Mouse (Mus musculus) G1E (cell line): Measurements from ENCODE around the gene Castor2. TPM values are rescaled to one million over a fixed set of nuclear protein-coding genes. Genes with fewer than 3 reads are reported as not detected.

ENCODE experiments used
- ATAC-seq: 2 replicates; pipeline ENCODE4 v1.8.0; 2016; ENCODE audit warnings: mild to moderate bottlenecking; ENCODE audit not compliant: insufficient number of reproducible peaks, poor library complexity, low FRiP score, severe bottlenecking; ENCODE audit errors: extremely low read depth
- DNase-seq: peaks from one replicate; pipeline ENCODE4 v3.0.0; 2012; ENCODE audit warnings: low spot score
- H3K27me3 ChIP-seq: 2 replicates; pipeline ENCODE4 v1.6.1; 2012; ENCODE audit warnings: mild to moderate bottlenecking, low read length, inconsistent platforms; ENCODE audit not compliant: insufficient read depth
- H3K36me3 ChIP-seq: replicated peaks from 2 replicates; pipeline ENCODE3; 2012; ENCODE audit warnings: mild to moderate bottlenecking, inconsistent platforms
- H3K4me1 ChIP-seq: 2 replicates; pipeline ENCODE4 v1.6.1; 2012; ENCODE audit warnings: low read depth, low read length, inconsistent platforms, mixed read lengths; ENCODE audit not compliant: insufficient read depth
- H3K4me3 ChIP-seq: 2 replicates; pipeline ENCODE4 v1.5.1; 2012; ENCODE audit warnings: low read depth, mild to moderate bottlenecking, inconsistent platforms, low read length, moderate library complexity, mixed read lengths
- H3K9me3 ChIP-seq: replicated peaks from 2 replicates; pipeline ENCODE4 v1.6.1; 2012; ENCODE audit warnings: inconsistent platforms
- CTCF ChIP-seq: IDR thresholded peaks from 2 replicates; pipeline ENCODE4 v1.5.1; 2012; ENCODE audit warnings: low read depth, low read length, inconsistent platforms, mixed read lengths
- GATA1 ChIP-seq: IDR thresholded peaks from 2 replicates; pipeline ENCODE4 v1.6.1; 2012; ENCODE audit warnings: borderline replicate concordance, low read length, inconsistent platforms, mixed read lengths
- GATA2 ChIP-seq: IDR thresholded peaks from 2 replicates; pipeline ENCODE4 v1.6.1; 2012; ENCODE audit warnings: low read depth, low read length, inconsistent platforms, borderline replicate concordance
- POLR2AphosphoS5 ChIP-seq: IDR thresholded peaks from 2 replicates; pipeline ENCODE4 v1.6.1; 2012; ENCODE audit warnings: low read depth, low read length, inconsistent platforms; ENCODE audit not compliant: insufficient replicate concordance
- TAL1 ChIP-seq: conservative IDR thresholded peaks from 2 replicates; pipeline ENCODE4 v1.6.1; 2012; ENCODE audit warnings: low read depth, low read length, inconsistent platforms, mixed read lengths
- polyA plus RNA-seq: library from polyadenylated mRNA; stranded (reverse); fragments of >175 nt; gene quantifications from 2 replicates; pipeline ENCODE4 v1.2.3, GENCODE M21; 2012
- total RNA-seq, 2 experiments: library from RNA; stranded (forward) in 1 of 2; stranded (reverse) in 1 of 2; fragments of 200-1000 nt in 1 of 2; fragments of >200 nt in 1 of 2; fragmentation: Nextera tagmentation in 1 of 2; gene quantifications; 2 replicates each; pipeline ENCODE4 v1.2.3; 2014 to 2017

The Castor2 gene
- total and polyA plus RNA-seq, 3 experiments: 0.22 TPM; not detected in 2

- no peaks in the 10 kb centered on the region for H3K4me1 ChIP-seq
- H3K27me3 ChIP-seq: no peaks in the 10 kb centered on the region; the same call in 1 of the 2 replicates
- H3K9me3 ChIP-seq: no peaks in the 10 kb centered on the region
- H3K36me3 ChIP-seq: peaks cover 35% of the 10 kb centered on the region
- ATAC-seq (no peak), DNase-seq (no peak)
- TF ChIP-seq CTCF (no peak), POLR2AphosphoS5 (no peak), TAL1 (no peak), GATA1 (no peak), GATA2 (no peak)
- no peak overlapping the region for H3K4me3 ChIP-seq
Measured at GRCm38 (mm10) chr5:134144986-134145385, 45.5 kb downstream of the Castor2 start.

- Histone ChIP-seq H3K4me1 (no peaks in the 10 kb centered on the region), H3K36me3 (peaks cover 58% of the 10 kb centered on the region), H3K9me3 (0 out of 2 replicates have a peak, but pooled peaks cover 3% of the 10 kb centered on the region), H3K27me3 (no peaks in the 10 kb centered on the region; the same call in 1 of the 2 replicates), H3K4me3 (no peak overlapping the region)
- DNase-seq: no peak
- TF ChIP-seq GATA1: no peak
- TF ChIP-seq GATA2: no peak
- no peak for TF ChIP-seq CTCF
- TF ChIP-seq POLR2AphosphoS5: no peak
- TF ChIP-seq TAL1: no peak
- no peak for ATAC-seq
Measured at GRCm38 (mm10) chr5:134147194-134147753, 47.8 kb downstream of the Castor2 start.

- Histone ChIP-seq H3K36me3 (peaks cover 67% of the 10 kb centered on the region), H3K4me3 (no peak overlapping the region), H3K27me3 (no peaks in the 10 kb centered on the region; the same call in 1 of the 2 replicates), H3K9me3 (0 out of 2 replicates have a peak, but pooled peaks cover 3% of the 10 kb centered on the region), H3K4me1 (no peaks in the 10 kb centered on the region)
- DNase-seq (no peak), ATAC-seq (no peak)
- no peak for TF ChIP-seq CTCF
- no peak for TF ChIP-seq TAL1
- TF ChIP-seq POLR2AphosphoS5: no peak
- no peak for TF ChIP-seq GATA2
- no peak for TF ChIP-seq GATA1
Measured at GRCm38 (mm10) chr5:134148153-134148552, 48.6 kb downstream of the Castor2 start.

GRCm38 (mm10) chr5:134151895-134152294, 52.4 kb downstream of the Castor2 start:
- ATAC-seq: no peak
- TF ChIP-seq POLR2AphosphoS5: no peak
- TF ChIP-seq GATA2: no peak
- no peak for TF ChIP-seq CTCF
- no peak for TF ChIP-seq TAL1
- no peak for TF ChIP-seq GATA1
- peaks cover 97% of the 10 kb centered on the region for H3K36me3 ChIP-seq

GRCm38 (mm10) chr5:134155916-134156466, 56.5 kb downstream of the Castor2 start:
- no peak for DNase-seq
- no peak for TF ChIP-seq GATA1
- no peak for TF ChIP-seq POLR2AphosphoS5
- TF ChIP-seq CTCF: no peak
- TF ChIP-seq GATA2: no peak
- TF ChIP-seq TAL1: no peak
- Histone ChIP-seq H3K27me3 (no peaks in the 10 kb centered on the region), H3K36me3 (peaks cover 96% of the 10 kb centered on the region), H3K9me3 (no peaks in the 10 kb centered on the region), H3K4me1 (peaks cover 9% of the 10 kb centered on the region; the same call in 1 of the 2 replicates), H3K4me3 (no peak overlapping the region)
- no peak for ATAC-seq

More at GRCm38 (mm10) chr5:134151895-134152294, 52.4 kb downstream of the Castor2 start:
- Histone ChIP-seq H3K27me3 (no peaks in the 10 kb centered on the region; the same call in 1 of the 2 replicates), H3K9me3 (0 out of 2 replicates have a peak, but pooled peaks cover 3% of the 10 kb centered on the region), H3K4me1 (peaks cover 9% of the 10 kb centered on the region; the same call in 1 of the 2 replicates), H3K4me3 (no peak overlapping the region)
- no peak for DNase-seq

GRCm38 (mm10) chr5:134164688-134165087, 65.2 kb downstream of the Castor2 start:
- Histone ChIP-seq H3K9me3 (no peaks in the 10 kb centered on the region), H3K4me1 (peaks cover 9% of the 10 kb centered on the region), H3K36me3 (peaks cover 95% of the 10 kb centered on the region), H3K27me3 (no peaks in the 10 kb centered on the region), H3K4me3 (no peak overlapping the region)
- DNase-seq (no peak), ATAC-seq (no peak)
- no peak for TF ChIP-seq POLR2AphosphoS5
- no peak for TF ChIP-seq CTCF
- TF ChIP-seq GATA2: no peak
